In genomic region chrX:117036085-117036484, GRCm38 (mm10) we compare ENCODE assay signal across 24 mouse cellular contexts. TPM values are rescaled to one million over a fixed set of nuclear protein-coding genes. Genes with fewer than 3 reads are reported as not detected.
"Had no signal": no experiment of that assay in that cellular context is flagged by ENCODE, and none has a peak within 500 bp of the region (broad histone marks: within the 10 kb centered on the region; RNA-seq: fewer than 3 reads in every experiment).

No protein-coding gene starts in this region.

- H3K4me2 ChIP-seq: kidney, embryonic 15.5 days; liver, embryonic 11.5 days; liver, embryonic 15.5 days; lung, embryonic 14.5 days; neural tube, embryonic 13.5 days had no signal

- ATAC-seq: intestine, embryonic 16.5 days had no signal

- H3K4me1 ChIP-seq: kidney, embryonic 15.5 days; limb, embryonic 10.5 days; liver, embryonic 15.5 days; midbrain, embryonic 10.5 days; neural tube, embryonic 13.5 days had no signal

- H3K9ac ChIP-seq: kidney, embryonic 15.5 days; liver, embryonic 15.5 days; lung, embryonic 14.5 days; neural tube, embryonic 13.5 days had no signal

- H3K4me3 ChIP-seq: kidney, embryonic 15.5 days; left cerebral cortex, adult 2 months; limb, embryonic 10.5 days; liver, embryonic 15.5 days; midbrain, embryonic 10.5 days; neural tube, embryonic 13.5 days had no signal

- H3K9me3 ChIP-seq: kidney, embryonic 15.5 days; limb, embryonic 10.5 days; liver, embryonic 15.5 days; midbrain, embryonic 10.5 days; neural tube, embryonic 13.5 days had no signal

- H3K27ac ChIP-seq: kidney, embryonic 15.5 days; left cerebral cortex, adult 2 months; limb, embryonic 10.5 days; liver, embryonic 15.5 days; midbrain, embryonic 10.5 days; neural tube, embryonic 13.5 days had no signal

- H3K36me3 ChIP-seq: kidney, embryonic 15.5 days; limb, embryonic 10.5 days; liver, embryonic 15.5 days; midbrain, embryonic 10.5 days; neural tube, embryonic 13.5 days had no signal

- DNase-seq: kidney, adult 2 months; kidney, postnatal 14 days; lung, embryonic 14.5 days; lung, postnatal 10 days; lung, postnatal 4 days; midbrain, embryonic 14.5 days; retina, postnatal 1 day; right cerebral cortex, postnatal 14 days; thymus, postnatal 36 days had no signal

- H3K27me3 ChIP-seq: kidney, embryonic 15.5 days; liver, embryonic 15.5 days; neural tube, embryonic 13.5 days had no signal

RNA-seq across cellular contexts. Expression of gene H2afb1, which starts 21.5 kb away (rescaled TPM):
- total RNA-seq: left cerebral cortex, adult 2 months; left cerebral cortex, postnatal 14 days; megakaryocyte, adult 5-6 weeks had no signal
- polyA plus RNA-seq: intestine, embryonic 16.5 days; kidney, adult 2 months; kidney, embryonic 15.5 days; large intestine, adult 2 months; limb, embryonic 10.5 days; limb, embryonic 14.5 days; liver, embryonic 11.5 days; liver, embryonic 15.5 days; lung, embryonic 14.5 days; midbrain, embryonic 10.5 days; midbrain, embryonic 14.5 days; neural tube, embryonic 13.5 days; small intestine, adult 2 months; stomach, embryonic 16.5 days; thymus, postnatal 0 days had no signal
